Comparison of ENCODE assay signal across 8 mouse cellular contexts in genomic region chr11:117967249-117968015, GRCm38 (mm10). TPM values are rescaled to one million over a fixed set of nuclear protein-coding genes. Genes with fewer than 3 reads are reported as not detected.
DNase-seq lines count a peak whose midpoint lies in the region; ATAC-seq and TF ChIP-seq lines count a peak whose summit lies in the region.

No protein-coding gene starts in this region.

- H3K9me3 ChIP-seq in intestine, embryonic 14.5 days (ENCODE audit: control insufficient read depth, low read length) = no peaks in the 10 kb centered on the region
- no peaks in the 10 kb centered on the region for H3K9me3 ChIP-seq in neural tube, embryonic 14.5 days (ENCODE audit: control insufficient read depth, low read length)

- no peak for DNase-seq in heart, adult 2 months
- no peak for DNase-seq in heart, postnatal 25 days (ENCODE audit: low spot score)
- DNase-seq in cerebellum, postnatal 36 days = peak; percentile 39 to 48
- no peak for DNase-seq in intestine, embryonic 14.5 days (ENCODE audit: low spot score)
- DNase-seq in ovary, postnatal 14 days (ENCODE audit: low spot score) = no peak
- no peak for DNase-seq in layer of hippocampus, adult 11-12 months (ENCODE audit: low spot score)

- TF ChIP-seq EP300 in heart, adult 2 months (IDR thresholded peaks at IDR 0.05; ENCODE audit: insufficient read depth, low read depth, low read length) = no peak

- H3K79me2 ChIP-seq in heart, adult 2 months (replicated peaks; ENCODE audit: control insufficient read depth, insufficient read depth, low read length) = no peaks in the 10 kb centered on the region
- H3K79me2 ChIP-seq in C2C12 (ENCODE audit: control insufficient read depth, insufficient read depth) = peaks cover 45% of the 10 kb centered on the region

- H3K27me3 ChIP-seq in heart, adult 2 months (ENCODE audit: control insufficient read depth, insufficient read depth, low read length) = no peaks in the 10 kb centered on the region
- no peaks in the 10 kb centered on the region for H3K27me3 ChIP-seq in C2C12 (ENCODE audit: control insufficient read depth, insufficient read depth, insufficient read length)
- 0 out of 2 replicates have a peak, but pooled peaks cover under 1% of the 10 kb centered on the region for H3K27me3 ChIP-seq in intestine, embryonic 14.5 days (replicated peaks; ENCODE audit: control insufficient read depth, insufficient read depth, low read length)
- H3K27me3 ChIP-seq in neural tube, embryonic 14.5 days (ENCODE audit: control insufficient read depth, insufficient read depth, low read length) = peaks cover 12% of the 10 kb centered on the region

- peak overlapping the region; percentile 75 for H3K4me3 ChIP-seq in heart, adult 2 months
- peak overlapping the region; percentile 96 for H3K4me3 ChIP-seq in C2C12 (ENCODE audit: insufficient read depth, poor library complexity, severe bottlenecking)
- H3K4me3 ChIP-seq in intestine, embryonic 14.5 days (ENCODE audit: low read depth, low read length) = peak overlapping the region; percentile 77
- peak overlapping the region; percentile 65 for H3K4me3 ChIP-seq in neural tube, embryonic 14.5 days (ENCODE audit: low read depth, low read length)

- intact Hi-C loops in heart, adult 2 months (cut with DNase I) = no loop called here
- intact Hi-C loops in heart, postnatal 25 days (cut with DNase I) = no loop called here

- peaks cover 35% of the 10 kb centered on the region for H3K79me3 ChIP-seq in C2C12 (ENCODE audit: low read depth)

- H3K36me3 ChIP-seq in heart, adult 2 months (ENCODE audit: control insufficient read depth, insufficient read depth, low read length) = no peaks in the 10 kb centered on the region
- H3K36me3 ChIP-seq in C2C12 (ENCODE audit: control insufficient read depth, insufficient read depth) = peaks cover 31% of the 10 kb centered on the region
- H3K36me3 ChIP-seq in intestine, embryonic 14.5 days (ENCODE audit: control insufficient read depth, insufficient read depth, low read length) = peaks cover 4% of the 10 kb centered on the region; the same call in 1 of the 2 replicates
- no peaks in the 10 kb centered on the region for H3K36me3 ChIP-seq in neural tube, embryonic 14.5 days (ENCODE audit: control insufficient read depth, insufficient read depth, low read length)

- peak overlapping the region; percentile 99; the same call in 1 of the 2 replicates for H3K27ac ChIP-seq in heart, adult 2 months
- H3K27ac ChIP-seq in intestine, embryonic 14.5 days (ENCODE audit: low read depth) = peak overlapping the region; percentile 97; the same call in 1 of the 2 replicates
- no peak overlapping the region for H3K27ac ChIP-seq in neural tube, embryonic 14.5 days (ENCODE audit: low read depth, low read length)

- 54% methylated on average over 34 of the region's 34 CpGs for WGBS in heart, adult 2 months
- 15% methylated on average over 34 of the region's 34 CpGs for WGBS in intestine, embryonic 14.5 days
- WGBS in neural tube, embryonic 14.5 days = 5% methylated on average over 34 of the region's 34 CpGs

- peak overlapping the region; percentile 97 for H3K9ac ChIP-seq in heart, adult 2 months (ENCODE audit: low read depth, low read length)
- H3K9ac ChIP-seq in intestine, embryonic 14.5 days (ENCODE audit: low read length) = peak overlapping the region; percentile 90
- H3K9ac ChIP-seq in neural tube, embryonic 14.5 days (replicated peaks; ENCODE audit: low read depth, low read length) = peak overlapping the region; percentile 75; the same call in 1 of the 2 replicates

- H3K4me2 ChIP-seq in intestine, embryonic 14.5 days (ENCODE audit: low read length) = peak overlapping the region; percentile 75
- H3K4me2 ChIP-seq in neural tube, embryonic 14.5 days (ENCODE audit: low read depth, low read length) = peak overlapping the region; percentile 85

- peak overlapping the region; percentile 80 for H3ac ChIP-seq in C2C12 (ENCODE audit: control insufficient read depth, insufficient read length, low read depth)

- ATAC-seq in intestine, embryonic 14.5 days (replicated peaks; ENCODE audit: low FRiP score, low TSS enrichment, low read depth) = no peak
- no peak for ATAC-seq in neural tube, embryonic 14.5 days (ENCODE audit: low read depth)

- TF ChIP-seq CTCF in heart, adult 2 months (IDR thresholded peaks at IDR 0.05) = no peak
- TF ChIP-seq CTCF in C2C12 (IDR thresholded peaks at IDR 0.05; ENCODE audit: control insufficient read depth, insufficient read depth, insufficient read length) = no peak

- H3K4me1 ChIP-seq in heart, adult 2 months (ENCODE audit: control insufficient read depth, insufficient read depth, low read length) = peaks cover 14% of the 10 kb centered on the region
- peaks cover 56% of the 10 kb centered on the region for H3K4me1 ChIP-seq in intestine, embryonic 14.5 days (replicated peaks; ENCODE audit: control insufficient read depth, insufficient read depth, low read length)
- H3K4me1 ChIP-seq in neural tube, embryonic 14.5 days (ENCODE audit: control insufficient read depth, insufficient read depth, low read length) = peaks cover 46% of the 10 kb centered on the region

- TF ChIP-seq POLR2A in heart, adult 2 months (IDR thresholded peaks at IDR 0.05; ENCODE audit: insufficient read depth, low read depth, low read length) = no peak

TF ChIP-seq in C2C12, 6 proteins besides CTCF, POLR2A, EP300 and RAD21:
- no peak for TF ChIP-seq MYOG (IDR thresholded peaks at IDR 0.05; ENCODE audit: control insufficient read depth, extremely low read depth, insufficient read length)
- TF ChIP-seq CEBPB (IDR thresholded peaks at IDR 0.05; ENCODE audit: low read depth) = no peak
- no peak for TF ChIP-seq FOSL1 (IDR thresholded peaks at IDR 0.05; ENCODE audit: insufficient read depth, low read length, poor library complexity, severe bottlenecking)
- no peak for TF ChIP-seq MAX (IDR thresholded peaks at IDR 0.05)
- no peak for TF ChIP-seq USF1 (IDR thresholded peaks at IDR 0.05; ENCODE audit: low read depth)
- no peak for TF ChIP-seq MYOD1 (IDR thresholded peaks at IDR 0.05; ENCODE audit: control insufficient read depth, insufficient read length, low read depth)
TF ChIP-seq in C2C12: peak in this region for 0.

RNA-seq across cellular contexts. Expression of gene Socs3, which starts 2.4 kb away (rescaled TPM):
- total RNA-seq in heart, adult 2 months (2021) = 1 to 10 TPM; 2.8 to 4.5 TPM
- polyA plus RNA-seq in heart, adult 2 months (2012; rRNA removed) = 3.7 and 4.4 TPM in 2 replicates
- 1 to 10 TPM; 5.2 to 6.3 TPM for total RNA-seq in heart, postnatal 25 days (2021)
- polyA plus RNA-seq in C2C12 (2012; fragmentation: generic; extraction: Trizol) = 12.5 TPM
- polyA plus RNA-seq in intestine, embryonic 14.5 days (2014; fragmentation: Nextera tagmentation; extraction: Ambion mirVana) = 8.1 and 8.7 TPM in 2 replicates
- 2.2 and 5.1 TPM in 2 replicates for polyA plus RNA-seq in neural tube, embryonic 14.5 days (2014; fragmentation: Nextera tagmentation; extraction: Ambion mirVana)

RNA-seq across cellular contexts. Expression of gene Pgs1, which starts 18.7 kb away (rescaled TPM):
- total RNA-seq in heart, adult 2 months (2021) = 10 to 100 TPM; 17.9 to 18.1 TPM
- polyA plus RNA-seq in heart, adult 2 months (2012; rRNA removed) = 21.8 and 26.5 TPM in 2 replicates
- total RNA-seq in heart, postnatal 25 days (2021) = 10 to 100 TPM; 18.1 to 18.2 TPM
- 65.8 TPM for polyA plus RNA-seq in C2C12 (2012; fragmentation: generic; extraction: Trizol)
- 31.6 and 33.8 TPM in 2 replicates for polyA plus RNA-seq in intestine, embryonic 14.5 days (2014; fragmentation: Nextera tagmentation; extraction: Ambion mirVana)
- polyA plus RNA-seq in neural tube, embryonic 14.5 days (2014; fragmentation: Nextera tagmentation; extraction: Ambion mirVana) = 49.9 and 52.6 TPM in 2 replicates

Comparison
In these comparisons a context has a peak if more than half of its experiments do, and no peak if none do; other contexts are left out.
1. DNase-seq: peak in cerebellum, postnatal 36 days (2 of 2); none in heart, adult 2 months (0 of 2), heart, postnatal 25 days (single experiment), intestine, embryonic 14.5 days (single experiment), ovary, postnatal 14 days (single experiment) and layer of hippocampus, adult 11-12 months (single experiment).
2. Peak in every context shown above with its lines, with median percentiles within 50 percentile points of each other: H3K4me3 ChIP-seq and H3K9ac ChIP-seq.